Mouse (Mus musculus): ENCODE measurements around the gene Magi3.

Gene Magi3

GRCm38 (mm10) chr3:104032086-104032485 lies 188.1 kb downstream of the Magi3 start:
- no peak for DNase-seq (ENCODE audit: low read depth, low spot score)

GRCm38 (mm10) chr3:104026938-104027337 lies 193.2 kb downstream of the Magi3 start:
- no peak for DNase-seq (ENCODE audit: low read depth, low spot score)

- DNase-seq (ENCODE audit: low read depth, low spot score): no peak
These were observed 200.1 kb downstream of the Magi3 start for GRCm38 (mm10) chr3:104020101-104020500.

GRCm38 (mm10) chr3:104019453-104019852 lies 200.7 kb downstream of the Magi3 start:
- peak; percentile 14 for DNase-seq (ENCODE audit: low read depth, low spot score)

GRCm38 (mm10) chr3:104017931-104018330 lies 202.2 kb downstream of the Magi3 start:
- DNase-seq (ENCODE audit: low read depth, low spot score): no peak

GRCm38 (mm10) chr3:104011972-104012371 lies 208.2 kb downstream of the Magi3 start:
- DNase-seq (ENCODE audit: low read depth, low spot score): no peak

- no peak for DNase-seq (ENCODE audit: low read depth, low spot score)
These were observed 210.1 kb downstream of the Magi3 start for GRCm38 (mm10) chr3:104009924-104010662.

- DNase-seq (ENCODE audit: low read depth, low spot score): no peak
These were observed 212.7 kb downstream of the Magi3 start for GRCm38 (mm10) chr3:104007479-104007878.

- DNase-seq (ENCODE audit: low read depth, low spot score): no peak
These were observed 213.2 kb downstream of the Magi3 start for GRCm38 (mm10) chr3:104006896-104007466.

GRCm38 (mm10) chr3:103998724-103999123 lies 221.4 kb downstream of the Magi3 start:
- no peak for DNase-seq (ENCODE audit: low read depth, low spot score)

- DNase-seq (ENCODE audit: low read depth, low spot score): no peak
These were observed 228.9 kb downstream of the Magi3 start for GRCm38 (mm10) chr3:103991271-103991670.

GRCm38 (mm10) chr3:103989352-103989751 lies 230.8 kb downstream of the Magi3 start:
- DNase-seq (ENCODE audit: low read depth, low spot score): no peak

- DNase-seq (ENCODE audit: low read depth, low spot score): no peak
These were observed 232.2 kb downstream of the Magi3 start for GRCm38 (mm10) chr3:103987831-103988432.

- no peak for DNase-seq (ENCODE audit: low read depth, low spot score)
These were observed 235.0 kb downstream of the Magi3 start for GRCm38 (mm10) chr3:103985194-103985593.

GRCm38 (mm10) chr3:103984556-103984955 lies 235.6 kb downstream of the Magi3 start:
- DNase-seq (ENCODE audit: low read depth, low spot score): no peak

- DNase-seq (ENCODE audit: low read depth, low spot score): no peak
These were observed 249.0 kb downstream of the Magi3 start for GRCm38 (mm10) chr3:103971157-103971556.

GRCm38 (mm10) chr3:103968701-103969100 lies 251.5 kb downstream of the Magi3 start:
- DNase-seq (ENCODE audit: low read depth, low spot score): peak; percentile 59

GRCm38 (mm10) chr3:103967861-103968691 lies 252.1 kb downstream of the Magi3 start, which contains the start of gene Phtf1:
Gene Phtf1 (plus strand): TSS chr3:103968110.
- DNase-seq (ENCODE audit: low read depth, low spot score): peak; percentile 79

- no peak for DNase-seq (ENCODE audit: low read depth, low spot score)
These were observed 252.9 kb downstream of the Magi3 start for GRCm38 (mm10) chr3:103967231-103967630.

All from forelimb bud, embryonic 11.5 days (tissue).